Mouse (Mus musculus) small intestine, adult 2 months (tissue): ENCODE results near the gene Abtb2. TPM values are rescaled to one million over a fixed set of nuclear protein-coding genes. Genes with fewer than 3 reads are reported as not detected.

ENCODE experiments used
- H3K27ac ChIP-seq: fragments of 200-500 bp; 2 replicates; pipeline ENCODE4 v1.5.1; 2012; ENCODE audit warnings: low read depth, low read length, control low read depth, inconsistent platforms; ENCODE audit not compliant: insufficient read depth
- H3K27me3 ChIP-seq: fragments of 200-500 bp; 2 replicates; pipeline ENCODE4 v1.6.1; 2012; ENCODE audit warnings: mild to moderate bottlenecking, moderate library complexity, low read length, inconsistent platforms; ENCODE audit not compliant: control insufficient read depth, insufficient read depth
- H3K36me3 ChIP-seq: fragments of 200-500 bp; 2 replicates; pipeline ENCODE4 v1.6.1; 2012; ENCODE audit warnings: mild to moderate bottlenecking, low read length, control low read depth, inconsistent platforms; ENCODE audit not compliant: control insufficient read depth, insufficient read depth
- H3K4me1 ChIP-seq: fragments of 200-500 bp; 2 replicates; pipeline ENCODE4 v1.6.1; 2012; ENCODE audit warnings: low read length, inconsistent platforms, mixed read lengths; ENCODE audit not compliant: control insufficient read depth, insufficient read depth, insufficient read length
- H3K4me3 ChIP-seq: fragments of 200-500 bp; 2 replicates; pipeline ENCODE4 v1.5.1; 2012; ENCODE audit warnings: low read depth, mild to moderate bottlenecking, control low read depth, inconsistent platforms, low read length, moderate library complexity
- CTCF ChIP-seq: fragments of 200-500 bp; IDR thresholded peaks from 2 replicates; pipeline ENCODE4 v1.5.1; 2012; ENCODE audit warnings: low read depth, mild to moderate bottlenecking, control low read depth, inconsistent platforms, low read length, moderate library complexity, mixed read lengths; ENCODE audit not compliant: insufficient replicate concordance, insufficient read length; ENCODE audit errors: extremely low read depth
- POLR2A ChIP-seq: fragments of 200-500 bp; IDR thresholded peaks from 2 replicates; pipeline ENCODE4 v1.6.1; 2012; ENCODE audit warnings: low read depth, mild to moderate bottlenecking, control low read depth, inconsistent platforms, low read length, moderate library complexity
- WGBS: fragments of 180-500 bp; shearing (Covaris S2); methylation state at CpG from one replicate; pipeline ENCODE4 v1.1.7; 2018; 5-methylcytosine and 5-hydroxymethylcytosine counted together
- polyA plus RNA-seq: library from polyadenylated mRNA; depleted of rRNA; stranded (reverse); fragments of >200 nt; gene quantifications from 2 replicates; pipeline ENCODE4 v1.2.3, GENCODE M21; 2012

Gene Abtb2
- polyA plus RNA-seq, 1 experiment, result 2.7 TPM

DNA sequence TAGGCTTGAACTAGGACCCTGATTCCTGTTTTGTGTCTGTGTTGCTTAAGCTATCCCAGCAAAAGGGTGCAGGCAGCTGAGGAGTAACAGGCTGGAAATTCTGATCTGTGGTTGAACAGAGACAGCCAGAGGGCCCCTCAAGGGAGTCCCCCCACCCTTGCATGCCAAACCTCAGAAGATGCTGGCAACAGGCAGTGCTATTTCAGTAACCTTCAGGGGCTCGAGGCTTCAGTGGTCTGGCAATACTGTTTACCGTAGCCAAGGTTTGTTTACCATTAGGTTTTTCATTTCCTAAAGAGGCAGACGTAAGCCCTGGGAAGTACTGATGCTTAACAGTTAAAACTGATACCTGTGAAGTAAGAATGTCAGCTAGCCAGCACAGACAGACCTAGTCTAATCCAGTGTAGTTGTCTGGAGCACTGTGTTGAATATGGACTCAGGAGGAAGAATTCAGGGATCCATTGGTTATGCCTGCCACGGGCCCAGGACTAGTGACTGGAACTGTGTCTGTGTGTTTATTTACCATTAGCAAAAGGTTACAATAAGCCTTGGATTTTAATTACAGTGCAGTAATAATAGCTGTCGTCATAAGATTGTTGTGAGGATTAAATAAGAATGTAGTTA lies 29.0 kb downstream of the Abtb2 start:
- H3K36me3 ChIP-seq, result no peaks in the 10 kb centered on the region
- H3K27ac ChIP-seq, result no peak overlapping the region
- 70% methylated on average over 5 of the region's 5 CpGs for WGBS
- peaks cover 7% of the 10 kb centered on the region; the same call in 1 of the 2 replicates for H3K4me1 ChIP-seq
- no peaks in the 10 kb centered on the region for H3K27me3 ChIP-seq
- H3K4me3 ChIP-seq, result no peak overlapping the region
- TF ChIP-seq CTCF (no peak), POLR2A (no peak)

DNA sequence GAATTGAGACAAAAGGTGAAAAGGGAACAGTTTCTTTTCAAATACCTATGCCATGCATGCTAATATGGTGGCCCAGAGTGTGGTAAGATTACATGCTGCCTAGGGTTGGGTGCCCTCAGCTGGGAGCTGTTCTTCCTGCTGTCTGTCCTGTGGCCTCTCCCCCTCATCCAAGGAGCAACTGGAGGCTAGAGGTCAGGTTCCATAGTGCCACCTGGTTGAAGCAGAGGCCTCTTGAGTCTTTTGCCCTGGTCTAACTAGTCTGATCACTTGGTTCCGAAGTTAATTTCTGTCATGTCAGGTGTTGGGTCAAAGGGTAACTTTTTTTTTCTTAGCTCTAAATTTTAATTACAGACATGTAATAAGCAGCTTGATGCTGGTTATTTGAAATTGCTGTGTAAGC lies 33.2 kb downstream of the Abtb2 start:
- 32% methylated on average over 1 of the region's 1 CpGs for WGBS

DNA sequence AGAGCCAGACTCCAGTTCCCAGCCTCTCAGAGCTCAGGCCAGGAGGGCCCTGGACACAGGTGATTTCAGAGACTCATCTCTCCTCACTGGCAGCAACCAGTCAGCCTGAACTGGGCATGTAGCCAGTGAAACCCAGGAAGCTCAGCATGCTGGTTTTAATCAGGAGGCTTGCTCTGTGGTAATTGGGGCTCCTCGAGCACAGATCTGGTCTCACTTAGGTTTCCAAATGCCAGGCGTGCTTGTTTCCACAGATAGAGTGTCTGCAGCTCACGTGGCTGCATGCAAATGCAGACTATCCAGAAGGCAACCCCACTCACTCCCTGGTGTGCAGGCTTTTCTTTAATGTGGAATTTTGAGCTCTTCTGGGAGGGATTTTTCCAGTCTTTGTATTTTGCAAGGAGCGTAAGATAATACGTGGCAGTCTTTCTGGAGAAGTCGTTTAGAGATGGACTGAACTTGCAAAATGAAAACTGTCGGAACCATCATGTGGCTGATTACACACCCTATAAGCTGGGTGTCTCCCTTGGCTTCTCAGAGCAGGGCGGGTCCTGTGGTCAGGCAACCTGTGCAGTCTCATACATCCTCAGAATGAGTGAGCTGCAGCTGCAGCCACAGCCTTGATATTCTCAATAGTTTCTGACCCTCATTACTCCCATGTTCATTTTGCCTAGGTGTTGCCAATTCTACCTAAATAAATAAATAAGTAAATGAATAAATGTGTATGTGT lies 34.2 kb downstream of the Abtb2 start:
- Histone ChIP-seq H3K4me1 (peaks cover 2% of the 10 kb centered on the region; the same call in 1 of the 2 replicates), H3K36me3 (no peaks in the 10 kb centered on the region), H3K4me3 (no peak overlapping the region), H3K27me3 (no peaks in the 10 kb centered on the region), H3K27ac (no peak overlapping the region)
- 45% methylated on average over 8 of the region's 8 CpGs for WGBS
- TF ChIP-seq POLR2A (no peak), CTCF (no peak)

More for the DNA sequence above, 33.2 kb downstream of the Abtb2 start:
- Histone ChIP-seq H3K27me3 (no peaks in the 10 kb centered on the region), H3K4me1 (peaks cover 7% of the 10 kb centered on the region; the same call in 1 of the 2 replicates), H3K36me3 (no peaks in the 10 kb centered on the region), H3K4me3 (no peak overlapping the region), H3K27ac (no peak overlapping the region)
- TF ChIP-seq CTCF (no peak), POLR2A (no peak)

GRCm38 (mm10) chr2:103601126-103601525 lies 35.0 kb downstream of the Abtb2 start:
- Histone ChIP-seq H3K27ac (no peak overlapping the region), H3K4me1 (peaks cover 2% of the 10 kb centered on the region; the same call in 1 of the 2 replicates), H3K36me3 (no peaks in the 10 kb centered on the region), H3K27me3 (no peaks in the 10 kb centered on the region), H3K4me3 (no peak overlapping the region)
- WGBS, result 24% methylated on average over 1 of the region's 1 CpGs
- TF ChIP-seq POLR2A (no peak), CTCF (no peak)

DNA sequence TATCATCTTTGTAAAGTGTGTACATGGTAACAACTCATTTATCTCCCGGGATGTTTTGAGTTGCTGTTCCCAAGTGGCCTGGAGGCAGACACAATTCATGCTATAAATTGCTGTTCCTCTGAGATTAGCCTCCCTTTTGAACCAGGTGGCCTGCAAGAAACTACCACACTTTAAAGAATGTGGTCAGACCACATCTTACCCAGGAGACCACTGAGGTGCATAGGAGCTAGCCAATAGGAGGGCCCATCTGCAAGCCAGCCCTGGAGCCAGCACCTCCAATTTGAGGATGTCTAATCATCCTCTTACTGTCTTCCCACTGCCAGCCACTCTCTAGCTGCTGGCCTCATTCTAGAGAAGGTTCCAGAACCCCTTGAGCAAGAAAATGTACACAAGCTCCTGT lies 35.4 kb downstream of the Abtb2 start:
- TF ChIP-seq POLR2A, result no peak
- no peak for TF ChIP-seq CTCF
- no peak overlapping the region for H3K4me3 ChIP-seq
- WGBS, result 51% methylated on average over 1 of the region's 1 CpGs
- H3K36me3 ChIP-seq, result no peaks in the 10 kb centered on the region
- no peaks in the 10 kb centered on the region for H3K27me3 ChIP-seq
- no peak overlapping the region for H3K27ac ChIP-seq
- H3K4me1 ChIP-seq, result peaks cover 2% of the 10 kb centered on the region; the same call in 1 of the 2 replicates

- 90% methylated on average over 3 of the region's 3 CpGs for WGBS
- peaks cover 2% of the 10 kb centered on the region; the same call in 1 of the 2 replicates for H3K4me1 ChIP-seq
- H3K4me3 ChIP-seq, result no peak overlapping the region
- H3K27me3 ChIP-seq, result no peaks in the 10 kb centered on the region
- no peak overlapping the region for H3K27ac ChIP-seq
- TF ChIP-seq CTCF (no peak), POLR2A (no peak)
- no peaks in the 10 kb centered on the region for H3K36me3 ChIP-seq
Measured at GRCm38 (mm10) chr2:103603209-103603608, 37.1 kb downstream of the Abtb2 start.

GRCm38 (mm10) chr2:103603869-103604268 lies 37.8 kb downstream of the Abtb2 start:
- Histone ChIP-seq H3K4me3 (no peak overlapping the region), H3K4me1 (peaks cover 2% of the 10 kb centered on the region; the same call in 1 of the 2 replicates), H3K27ac (no peak overlapping the region), H3K27me3 (no peaks in the 10 kb centered on the region), H3K36me3 (no peaks in the 10 kb centered on the region)
- TF ChIP-seq CTCF (no peak), POLR2A (no peak)
- 78% methylated on average over 1 of the region's 1 CpGs for WGBS
